Mouse (Mus musculus) cerebellum, postnatal 36 days (tissue): ENCODE results near the gene Olfr791.

ENCODE experiments used
- DNase-seq, 2 experiments: peaks; one replicate each; pipeline ENCODE4 v3.0.0; 2021 to 2022; ENCODE audit warnings: mixed read lengths in 2 of 2

Gene Olfr791

DNA sequence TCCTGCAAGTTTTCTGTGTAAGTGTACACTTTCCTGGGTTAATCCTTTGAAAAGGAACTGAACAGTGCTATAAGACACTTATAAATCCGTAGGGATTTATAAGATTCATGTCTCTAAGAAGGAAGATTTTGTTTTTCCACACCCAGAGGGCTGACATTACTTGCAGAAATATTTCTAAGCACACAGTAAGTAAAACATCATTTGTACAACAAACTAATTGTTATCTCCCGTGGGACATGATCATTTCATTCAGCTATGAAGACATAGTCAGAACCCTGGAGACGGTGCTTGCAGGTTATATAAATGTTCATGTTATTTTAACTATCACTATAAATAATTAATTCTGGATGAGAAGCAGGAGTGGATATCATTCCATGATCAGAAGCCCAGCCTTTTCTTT, at the start of gene Olfr791:
Olfr791 (plus strand) TSS at position 301 of the 400 bp plus-strand sequence.
- DNase-seq: no peak

DNA sequence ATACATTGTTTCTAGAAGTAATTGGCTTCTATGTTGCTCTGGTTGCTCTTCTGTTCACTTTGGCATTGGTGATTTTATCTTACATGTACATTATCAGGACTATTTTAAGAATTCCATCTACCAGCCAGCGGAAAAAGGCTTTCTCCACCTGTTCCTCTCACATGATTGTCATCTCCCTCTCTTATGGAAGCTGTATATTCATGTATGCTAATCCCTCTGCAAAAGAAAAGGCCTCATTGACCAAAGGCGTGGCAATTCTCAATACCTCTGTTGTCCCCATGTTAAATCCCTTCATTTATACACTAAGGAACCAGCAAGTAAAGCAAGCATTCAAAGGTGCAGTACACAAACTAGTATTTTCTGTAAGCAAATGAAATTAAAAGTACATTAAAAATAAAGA, 48.3 kb upstream of the Olfr791 start:
- DNase-seq: no peak

DNA sequence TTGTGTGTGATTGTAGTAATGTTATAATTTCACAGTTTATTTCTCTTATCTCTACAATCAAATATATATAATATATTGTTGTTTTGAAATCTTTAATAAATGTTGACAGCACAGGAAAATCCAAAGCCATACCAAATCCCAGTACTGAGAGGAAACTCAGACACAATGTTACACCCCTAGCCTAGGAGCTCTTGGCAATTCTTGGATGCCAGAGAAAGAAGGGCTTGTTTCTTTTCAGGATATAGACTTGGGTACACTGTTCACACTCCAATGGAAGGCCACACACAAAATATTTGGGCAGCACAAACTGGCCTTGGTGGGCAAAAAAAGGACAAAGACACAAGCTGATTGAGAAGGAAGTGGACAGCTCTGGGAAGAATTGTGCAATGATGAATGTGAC, 47.9 kb upstream of the Olfr791 start:
- DNase-seq: no peak

DNA sequence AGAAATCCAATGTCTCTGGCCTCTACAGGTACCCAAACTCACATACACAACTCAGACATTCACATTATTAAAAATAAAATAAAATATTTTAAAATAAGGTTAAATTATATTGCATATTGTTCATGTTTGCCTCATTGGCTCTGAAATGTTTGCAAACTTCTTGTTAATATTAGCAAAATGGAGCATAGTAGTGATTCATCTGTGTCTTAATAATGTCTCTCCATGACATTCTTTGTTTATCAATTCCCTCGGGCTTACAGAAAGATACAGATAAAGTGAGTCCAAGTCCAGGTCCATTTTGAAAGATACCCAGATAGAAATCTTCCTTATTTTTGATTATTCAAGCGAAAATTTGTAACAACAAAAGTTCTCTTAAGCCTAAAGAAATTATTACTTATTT, 37.1 kb upstream of the Olfr791 start, which contains the start of gene Olfr789:
Olfr789 (plus strand) TSS at position 301 of the 400 bp plus-strand sequence.
- no peak for DNase-seq

DNA sequence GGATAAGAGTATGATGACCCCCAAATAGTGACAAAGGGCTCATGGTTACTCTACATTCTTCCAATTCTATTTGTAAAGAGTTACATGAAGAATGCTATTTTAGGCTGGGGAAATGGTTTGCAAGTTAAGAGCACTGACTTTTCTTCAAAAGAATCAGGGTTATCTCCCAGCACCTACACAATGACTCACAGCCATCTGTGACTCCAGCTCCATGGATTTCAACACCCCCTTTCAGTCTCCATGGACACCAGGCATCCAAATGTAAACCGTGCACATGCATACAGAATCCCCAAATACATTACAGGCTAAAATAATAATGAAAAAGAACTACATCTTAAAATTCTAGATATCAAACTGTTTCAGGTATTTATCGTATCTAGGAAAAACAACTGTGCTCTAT, 31.5 kb upstream of the Olfr791 start:
- DNase-seq: no peak

DNA sequence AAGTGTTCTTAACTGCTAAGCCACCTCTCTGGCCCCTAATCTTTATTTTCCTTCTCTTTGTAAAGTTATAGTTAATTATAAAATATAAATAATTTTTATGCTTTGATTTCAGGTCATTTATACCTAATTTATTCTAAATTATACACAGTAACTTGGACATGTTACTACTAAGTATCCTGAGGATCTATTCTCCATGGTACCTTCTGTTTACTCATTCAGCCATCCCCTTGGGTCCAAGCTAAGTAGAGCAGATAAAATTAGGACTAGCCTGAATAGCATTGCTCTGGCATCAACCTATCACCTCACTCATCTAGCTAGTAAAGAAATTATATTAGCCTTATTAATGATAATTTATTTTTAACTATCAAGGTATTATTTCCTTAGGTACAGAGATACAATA, 23.4 kb upstream of the Olfr791 start, which contains the start of gene Olfr790:
Olfr790 (plus strand) TSS at position 301 of the 400 bp plus-strand sequence.
- DNase-seq: no peak

DNA sequence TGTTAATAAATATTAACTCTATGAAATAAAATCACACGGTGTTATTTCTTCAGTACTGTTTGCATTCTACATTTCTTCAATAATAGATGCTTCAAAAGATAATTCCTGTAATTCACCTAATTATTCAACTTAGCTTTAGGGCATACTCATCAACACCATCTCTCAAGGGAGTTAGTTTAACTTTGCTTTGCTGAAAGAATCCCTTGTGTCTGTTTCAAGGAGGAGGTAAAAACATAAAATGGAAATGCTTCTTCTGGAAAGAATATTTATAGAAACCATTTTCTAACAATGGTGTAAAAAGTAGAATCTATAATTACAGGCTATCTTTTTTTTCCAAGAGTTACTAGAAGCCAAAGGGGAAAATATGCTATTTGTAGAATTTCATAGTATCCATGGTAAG, 17.3 kb downstream of the Olfr791 start, which contains the start of gene Olfr792:
Olfr792 (plus strand) TSS at position 301 of the 400 bp plus-strand sequence.
- DNase-seq: no peak

DNA sequence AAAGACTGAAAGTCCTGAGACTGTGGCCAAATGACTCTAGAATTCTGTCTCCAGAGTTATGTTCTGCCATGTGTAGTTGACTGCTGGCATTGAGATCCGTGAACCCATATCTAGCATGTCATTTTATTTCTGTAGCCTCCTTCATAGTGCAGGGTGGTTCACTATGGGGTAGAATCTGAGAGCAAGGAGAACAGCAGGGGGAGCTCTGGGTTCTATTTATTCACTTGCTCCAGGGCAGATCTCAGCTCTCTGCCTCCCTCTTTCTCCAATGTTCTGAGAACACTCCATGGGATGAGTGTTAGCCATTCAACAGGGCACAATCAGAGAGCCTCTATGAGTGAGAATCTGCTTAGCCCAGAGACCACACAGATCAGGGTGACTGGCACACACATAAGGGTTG, 27.8 kb downstream of the Olfr791 start:
- no peak for DNase-seq

DNA sequence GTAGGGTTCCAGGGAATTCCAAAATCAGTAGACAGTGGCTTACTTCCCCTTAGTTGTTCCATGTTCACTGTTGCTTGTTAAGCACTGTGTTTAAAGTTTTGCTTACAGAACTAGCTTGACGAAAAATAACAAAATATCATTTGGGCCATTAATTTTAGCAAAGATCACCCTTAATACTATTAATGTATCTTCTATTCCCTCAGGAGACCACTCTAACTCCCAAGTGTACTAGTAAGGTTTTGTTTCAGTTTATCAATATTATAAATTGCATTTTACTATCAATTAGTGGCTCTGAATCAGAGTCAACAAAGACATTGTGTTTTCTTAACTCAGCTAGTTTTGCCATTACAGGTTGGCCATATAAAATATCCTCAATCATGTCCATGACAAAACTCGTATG, 45.8 kb downstream of the Olfr791 start, which contains the start of gene Olfr794:
Olfr794 (plus strand) TSS at position 301 of the 400 bp plus-strand sequence.
- no peak for DNase-seq

DNA sequence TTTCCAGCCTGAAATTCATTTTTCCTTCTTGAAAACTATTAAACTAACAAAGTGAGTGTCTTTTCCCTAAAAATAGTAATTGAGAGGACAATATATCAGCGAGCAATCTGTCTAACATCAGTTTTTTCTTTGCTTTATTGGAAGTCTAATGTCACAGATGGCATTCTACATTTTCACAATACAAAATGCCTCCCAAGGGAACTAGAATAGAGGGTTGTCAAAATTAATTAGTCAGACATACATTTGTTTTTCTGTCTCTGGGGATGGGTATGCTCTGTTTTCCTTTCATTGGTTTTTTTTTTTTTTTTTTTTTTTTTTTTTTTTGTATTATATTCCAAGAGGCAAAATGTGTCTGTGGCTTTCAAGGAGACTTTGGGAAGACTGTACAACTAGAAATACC, 55.5 kb downstream of the Olfr791 start:
- DNase-seq: no peak
